Mouse (Mus musculus) kidney, embryonic 15.5 days (tissue): ENCODE results near the gene Gpatch8. TPM values are rescaled to one million over a fixed set of nuclear protein-coding genes. Genes with fewer than 3 reads are reported as not detected.
A peak's percentile ranks its signal among the peaks of the same experiment; 100 is the strongest.

Source experiments
- ATAC-seq: fragments of 200-750 bp; cut with Nextera tagmentation; replicated peaks from 2 replicates; pipeline ENCODE4 v1.8.0; 2017; ENCODE audit warnings: moderate TSS enrichment; ENCODE audit not compliant: low FRiP score
- H3K27ac ChIP-seq: fragments of 300-500 bp; sonication (generic); 2 replicates; pipeline ENCODE4 v1.5.1; 2015; ENCODE audit warnings: mild to moderate bottlenecking, inconsistent platforms
- H3K27me3 ChIP-seq: fragments of 300-500 bp; sonication (generic); 2 replicates; pipeline ENCODE4 v1.6.1; 2015; ENCODE audit warnings: inconsistent platforms
- H3K36me3 ChIP-seq: fragments of 300-500 bp; sonication (generic); 2 replicates; pipeline ENCODE4 v1.6.1; 2015; ENCODE audit warnings: inconsistent platforms
- H3K4me1 ChIP-seq: fragments of 300-500 bp; sonication (generic); 2 replicates; pipeline ENCODE4 v1.6.1; 2015; ENCODE audit warnings: inconsistent platforms
- H3K4me2 ChIP-seq: fragments of 300-500 bp; sonication (generic); 2 replicates; pipeline ENCODE4 v1.6.1; 2015; ENCODE audit warnings: moderate library complexity, mild to moderate bottlenecking, inconsistent platforms
- H3K4me3 ChIP-seq: fragments of 300-500 bp; sonication (generic); replicated peaks from 2 replicates; pipeline ENCODE4 v1.5.1; 2015; ENCODE audit warnings: mild to moderate bottlenecking, inconsistent platforms
- H3K9ac ChIP-seq: fragments of 300-500 bp; sonication (generic); 2 replicates; pipeline ENCODE4 v1.6.1; 2015; ENCODE audit warnings: mild to moderate bottlenecking, inconsistent platforms
- H3K9me3 ChIP-seq: fragments of 300-500 bp; sonication (generic); replicated peaks from 2 replicates; pipeline ENCODE4 v1.6.1; 2016; ENCODE audit warnings: inconsistent platforms
- WGBS: fragments of 180-500 bp; shearing (Covaris S2); methylation state at CpG from one replicate; pipeline ENCODE4 v1.1.7; 2015; ENCODE audit warnings: mixed read lengths; 5-methylcytosine and 5-hydroxymethylcytosine counted together
- polyA plus RNA-seq: library from polyadenylated mRNA; unstranded; fragments of >200 nt; fragmentation: Nextera tagmentation; extraction: Ambion mirVana; gene quantifications from 2 replicates; pipeline ENCODE4 v1.2.1, GENCODE M21; 2015

The Gpatch8 gene
- polyA plus RNA-seq, 1 experiment from 2014 or later: 62.1 TPM

GRCm38 (mm10) chr11:102461764-102462163, 94.4 kb downstream of the Gpatch8 start:
- no peaks in the 10 kb centered on the region for H3K9me3 ChIP-seq
- ATAC-seq: no peak
- H3K4me1 ChIP-seq: peaks cover 17% of the 10 kb centered on the region
- no peak overlapping the region for H3K9ac ChIP-seq
- H3K27ac ChIP-seq: no peak overlapping the region
- no peak overlapping the region for H3K4me2 ChIP-seq
- peaks cover 12% of the 10 kb centered on the region; the same call in 1 of the 2 replicates for H3K27me3 ChIP-seq
- no peak overlapping the region for H3K4me3 ChIP-seq
- 78% methylated on average over 3 of the region's 3 CpGs for WGBS
- no peaks in the 10 kb centered on the region for H3K36me3 ChIP-seq

GRCm38 (mm10) chr11:102460541-102460940, 95.7 kb downstream of the Gpatch8 start:
- H3K27ac ChIP-seq: no peak overlapping the region
- H3K4me2 ChIP-seq: no peak overlapping the region
- no peak overlapping the region for H3K4me3 ChIP-seq
- H3K27me3 ChIP-seq: peaks cover 11% of the 10 kb centered on the region; the same call in 1 of the 2 replicates
- ATAC-seq: no peak
- H3K36me3 ChIP-seq: no peaks in the 10 kb centered on the region
- no peaks in the 10 kb centered on the region for H3K9me3 ChIP-seq
- H3K9ac ChIP-seq: no peak overlapping the region
- H3K4me1 ChIP-seq: peaks cover 14% of the 10 kb centered on the region
- WGBS: 65% methylated on average over 16 of the region's 16 CpGs

- peak; percentile 89 for ATAC-seq
- Histone ChIP-seq H3K27ac (peak overlapping the region; percentile 82), H3K4me2 (peak overlapping the region; percentile 83), H3K27me3 (peaks cover 13% of the 10 kb centered on the region; the same call in 1 of the 2 replicates), H3K4me1 (peaks cover 37% of the 10 kb centered on the region), H3K36me3 (no peaks in the 10 kb centered on the region), H3K9me3 (no peaks in the 10 kb centered on the region), H3K9ac (peak overlapping the region; percentile 36), H3K4me3 (peak overlapping the region; percentile 50)
- under 1% methylated on average over 39 of the region's 40 CpGs for WGBS
Observed at GRCm38 (mm10) chr11:102455740-102456396, 100.3 kb downstream of the Gpatch8 start.

GRCm38 (mm10) chr11:102453131-102453530, 103.1 kb downstream of the Gpatch8 start:
- H3K4me2 ChIP-seq: peak overlapping the region; percentile 28; the same call in 1 of the 2 replicates
- no peaks in the 10 kb centered on the region for H3K36me3 ChIP-seq
- H3K4me1 ChIP-seq: peaks cover 57% of the 10 kb centered on the region
- ATAC-seq: no peak
- H3K4me3 ChIP-seq: no peak overlapping the region
- H3K27ac ChIP-seq: no peak overlapping the region
- H3K27me3 ChIP-seq: peaks cover 13% of the 10 kb centered on the region; the same call in 1 of the 2 replicates
- no peaks in the 10 kb centered on the region for H3K9me3 ChIP-seq
- WGBS: 16% methylated on average over 10 of the region's 10 CpGs
- no peak overlapping the region for H3K9ac ChIP-seq

GRCm38 (mm10) chr11:102449043-102450008, 106.9 kb downstream of the Gpatch8 start:
- peaks cover 67% of the 10 kb centered on the region for H3K4me1 ChIP-seq
- no peaks in the 10 kb centered on the region for H3K9me3 ChIP-seq
- H3K4me3 ChIP-seq: no peak overlapping the region
- H3K27me3 ChIP-seq: peaks cover 3% of the 10 kb centered on the region; the same call in 1 of the 2 replicates
- no peak overlapping the region for H3K9ac ChIP-seq
- H3K36me3 ChIP-seq: no peaks in the 10 kb centered on the region
- no peak for ATAC-seq
- H3K4me2 ChIP-seq: peak overlapping the region; percentile 90; the same call in 1 of the 2 replicates
- 44% methylated on average over 17 of the region's 17 CpGs for WGBS
- H3K27ac ChIP-seq: peak overlapping the region; percentile 96

GRCm38 (mm10) chr11:102448327-102448726, 107.9 kb downstream of the Gpatch8 start:
- Histone ChIP-seq H3K9me3 (no peaks in the 10 kb centered on the region), H3K4me1 (peaks cover 64% of the 10 kb centered on the region), H3K27me3 (peaks cover 3% of the 10 kb centered on the region; the same call in 1 of the 2 replicates), H3K4me3 (no peak overlapping the region; the same call in 1 of the 2 replicates), H3K27ac (peak overlapping the region; percentile 96), H3K36me3 (peaks cover 6% of the 10 kb centered on the region; the same call in 1 of the 2 replicates), H3K4me2 (peak overlapping the region; percentile 90), H3K9ac (no peak overlapping the region)
- 17% methylated on average over 8 of the region's 8 CpGs for WGBS
- ATAC-seq: no peak

- ATAC-seq: peak; percentile 71
- WGBS: 0% methylated on average over 40 of the region's 40 CpGs
- Histone ChIP-seq H3K36me3 (peaks cover 13% of the 10 kb centered on the region), H3K4me1 (peaks cover 62% of the 10 kb centered on the region), H3K27ac (peak within 1 kb of the TSS; percentile 96), H3K4me3 (peak within 1 kb of the TSS; percentile 97), H3K4me2 (peak within 1 kb of the TSS; percentile 90), H3K27me3 (peaks cover 3% of the 10 kb centered on the region; the same call in 1 of the 2 replicates), H3K9ac (peak within 1 kb of the TSS; percentile 99), H3K9me3 (no peaks in the 10 kb centered on the region)
Observed at GRCm38 (mm10) chr11:102447497-102447896, 108.7 kb downstream of the Gpatch8 start, which contains the start of gene Fam171a2. Gene Fam171a2, minus strand, starts transcription at chr11:102447682.

- H3K36me3 ChIP-seq: peaks cover 19% of the 10 kb centered on the region
- WGBS: under 1% methylated on average over 46 of the region's 49 CpGs
- peak overlapping the region; percentile 97 for H3K4me3 ChIP-seq
- peaks cover 62% of the 10 kb centered on the region for H3K4me1 ChIP-seq
- peak; percentile 27 for ATAC-seq
- H3K9ac ChIP-seq: peak overlapping the region; percentile 99
- no peaks in the 10 kb centered on the region; the same call in 1 of the 2 replicates for H3K27me3 ChIP-seq
- no peaks in the 10 kb centered on the region for H3K9me3 ChIP-seq
- peak overlapping the region; percentile 96 for H3K27ac ChIP-seq
- H3K4me2 ChIP-seq: peak overlapping the region; percentile 90
Observed at GRCm38 (mm10) chr11:102446581-102447461, 109.4 kb downstream of the Gpatch8 start.

GRCm38 (mm10) chr11:102445891-102446361, 110.3 kb downstream of the Gpatch8 start:
- 2% methylated on average over 7 of the region's 7 CpGs for WGBS

GRCm38 (mm10) chr11:102445264-102445890, 110.8 kb downstream of the Gpatch8 start:
- ATAC-seq: peak; percentile 55

More at GRCm38 (mm10) chr11:102445891-102446361, 110.3 kb downstream of the Gpatch8 start:
- no peaks in the 10 kb centered on the region for H3K9me3 ChIP-seq
- H3K4me1 ChIP-seq: peaks cover 64% of the 10 kb centered on the region
- H3K9ac ChIP-seq: peak overlapping the region; percentile 99
- peaks cover 28% of the 10 kb centered on the region for H3K36me3 ChIP-seq
- no peaks in the 10 kb centered on the region; the same call in 1 of the 2 replicates for H3K27me3 ChIP-seq
- H3K4me2 ChIP-seq: peak overlapping the region; percentile 90
- ATAC-seq: no peak
- H3K4me3 ChIP-seq: peak overlapping the region; percentile 97
- H3K27ac ChIP-seq: peak overlapping the region; percentile 96

More at GRCm38 (mm10) chr11:102445264-102445890, 110.8 kb downstream of the Gpatch8 start:
- Histone ChIP-seq H3K27ac (peak overlapping the region; percentile 96), H3K9ac (peak overlapping the region; percentile 99), H3K9me3 (no peaks in the 10 kb centered on the region), H3K4me3 (peak overlapping the region; percentile 97), H3K4me1 (peaks cover 65% of the 10 kb centered on the region), H3K36me3 (peaks cover 34% of the 10 kb centered on the region), H3K27me3 (no peaks in the 10 kb centered on the region; the same call in 1 of the 2 replicates), H3K4me2 (peak overlapping the region; percentile 90)
- whole genome bisulfite sequencing: 12% methylated on average over 10 of the region's 10 CpGs
